Comparison of ENCODE assay signal across 8 mouse cellular contexts in genomic region chr14:24500845-24501186, GRCm38 (mm10). TPM values are rescaled to one million over a fixed set of nuclear protein-coding genes. Genes with fewer than 3 reads are reported as not detected.
DNase-seq lines count a peak whose midpoint lies in the region; ATAC-seq and TF ChIP-seq lines count a peak whose summit lies in the region.

No protein-coding gene starts in this region.

- peak overlapping the region; percentile 44 for H3K9ac ChIP-seq in neural tube, embryonic 11.5 days (ENCODE audit: low read length)
- H3K9ac ChIP-seq in liver, embryonic 14.5 days (replicated peaks), result 0 out of 2 replicates have a peak overlapping the region, but pooled peaks have one; percentile 18

- peaks cover 8% of the 10 kb centered on the region for H3K4me1 ChIP-seq in neural tube, embryonic 11.5 days (ENCODE audit: control insufficient read depth, insufficient read depth, low read length)
- H3K4me1 ChIP-seq in liver, embryonic 14.5 days (replicated peaks; ENCODE audit: control insufficient read depth in 2 of 2, insufficient read depth in 2 of 2, low read length in 1 of 2), result peaks cover 0 to 3% of the 10 kb centered on the region in 2 experiments; a peak in 1 of 4 replicates

- 20% methylated on average over 8 of the region's 8 CpGs for WGBS in neural tube, embryonic 11.5 days
- 39% methylated on average over 8 of the region's 8 CpGs for WGBS in liver, embryonic 14.5 days (ENCODE audit: insufficient replicate concordance)

- ATAC-seq in frontal cortex, adult (ENCODE audit: low TSS enrichment), result peak; percentile 42; the same call in 1 of the 2 replicates
- ATAC-seq in neural tube, embryonic 11.5 days (ENCODE audit: insufficient read depth, low FRiP score, low TSS enrichment), result no peak
- no peak for ATAC-seq in liver, embryonic 14.5 days (ENCODE audit: insufficient read depth)

- H3K27me3 ChIP-seq in neural tube, embryonic 11.5 days (ENCODE audit: control insufficient read depth, insufficient read depth, low read length), result no peaks in the 10 kb centered on the region
- no peaks in the 10 kb centered on the region for H3K27me3 ChIP-seq in liver, embryonic 14.5 days (ENCODE audit: control insufficient read depth, insufficient read depth, low read length)

- no peak overlapping the region for H3K4me2 ChIP-seq in neural tube, embryonic 11.5 days (ENCODE audit: low read depth)
- H3K4me2 ChIP-seq in liver, embryonic 14.5 days (ENCODE audit: low read depth), result no peak overlapping the region

- no peak for TF ChIP-seq EP300 in liver, embryonic 14.5 days (IDR thresholded peaks at IDR 0.05; ENCODE audit: low read depth)

- H3K27ac ChIP-seq in neural tube, embryonic 11.5 days (ENCODE audit: low read depth, low read length), result peak overlapping the region; percentile 73
- H3K27ac ChIP-seq in liver, embryonic 14.5 days, result no peak overlapping the region

- no peak for TF ChIP-seq CTCF in liver, embryonic 14.5 days (IDR thresholded peaks at IDR 0.05; ENCODE audit: low read depth)

- no peak overlapping the region for H3K4me3 ChIP-seq in neural tube, embryonic 11.5 days (ENCODE audit: low read depth, low read length)
- H3K4me3 ChIP-seq in liver, embryonic 14.5 days (ENCODE audit: insufficient read depth in 1 of 2, low read depth in 2 of 2, low read length in 2 of 2), result no peak overlapping the region

- H3K9me3 ChIP-seq in neural tube, embryonic 11.5 days (ENCODE audit: control insufficient read depth, low read length), result no peaks in the 10 kb centered on the region
- no peaks in the 10 kb centered on the region for H3K9me3 ChIP-seq in liver, embryonic 14.5 days (ENCODE audit: control insufficient read depth, low read length)

- DNase-seq in frontal cortex, postnatal 14 days (ENCODE audit: low spot score in 2 of 2), result no peak
- no peak for DNase-seq in neural tube, embryonic 11.5 days (ENCODE audit: low spot score)
- no peak for DNase-seq in neural tube, embryonic 10.5 days (ENCODE audit: extremely low spot score, low spot score)
- DNase-seq in liver, embryonic 14.5 days (ENCODE audit: low read depth in 3 of 3, low spot score in 3 of 3), result no peak
- no peak for DNase-seq in adrenal gland, adult 8-10 months
- DNase-seq in yolk sac, embryonic 10.5 days (ENCODE audit: low spot score), result no peak
- DNase-seq in embryo, embryonic 10 days (ENCODE audit: low spot score), result no peak

- peaks cover 12% of the 10 kb centered on the region for H3K36me3 ChIP-seq in neural tube, embryonic 11.5 days (ENCODE audit: control insufficient read depth, insufficient read depth, low read length)
- peaks cover 30% of the 10 kb centered on the region for H3K36me3 ChIP-seq in liver, embryonic 14.5 days (replicated peaks; ENCODE audit: control insufficient read depth, insufficient read depth, low read depth)

RNA-seq across cellular contexts. Expression of gene Rps24, which starts 13.9 kb away (rescaled TPM):
- 983 and 1,021 TPM in 2 replicates for polyA plus RNA-seq in neural tube, embryonic 11.5 days (2014; fragmentation: Nextera tagmentation; extraction: Ambion mirVana)
- polyA plus RNA-seq in liver, embryonic 14.5 days (2012; rRNA removed), result 1,321 and 1,839 TPM in 2 replicates
- polyA plus RNA-seq in liver, embryonic 14.5 days (2014; fragmentation: Nextera tagmentation; extraction: Ambion mirVana), result 817 and 888 TPM in 2 replicates
- total RNA-seq in adrenal gland, adult 8-10 months (2022), result 1,000 to 10,000 TPM; 1,357 to 1,834 (median 1,655) TPM

RNA-seq across cellular contexts. Expression of gene Polr3a, which starts 14.0 kb away (rescaled TPM):
- 20.6 and 21.5 TPM in 2 replicates for polyA plus RNA-seq in neural tube, embryonic 11.5 days (2014; fragmentation: Nextera tagmentation; extraction: Ambion mirVana)
- polyA plus RNA-seq in liver, embryonic 14.5 days (2012; rRNA removed), result 2.8 and 4.3 TPM in 2 replicates
- polyA plus RNA-seq in liver, embryonic 14.5 days (2014; fragmentation: Nextera tagmentation; extraction: Ambion mirVana), result 4.6 and 5.4 TPM in 2 replicates
- 10 to 100 TPM; 18.7 to 27.7 (median 24.1) TPM for total RNA-seq in adrenal gland, adult 8-10 months (2022)
